Mouse (Mus musculus) cerebellum, adult 11 months (tissue): ENCODE data around the gene Gxylt1.
"Not testable (repeated sequence)": the region's sequence is repeated elsewhere in the genome, so short reads cannot be mapped to it uniquely, and the experiment has no call there.

Experiments used
- DNase-seq: peaks from one replicate; pipeline ENCODE4 v3.0.0; 2022

Gxylt1 gene

GRCm38 (mm10) chr15:93274679-93275583 lies at the start of gene Gxylt1:
Gxylt1 (minus strand) TSS chr15:93275179.
- peak; percentile 100 for DNase-seq

GRCm38 (mm10) chr15:93318781-93319180 lies 43.8 kb upstream of the Gxylt1 start:
- no peak for DNase-seq

DNA sequence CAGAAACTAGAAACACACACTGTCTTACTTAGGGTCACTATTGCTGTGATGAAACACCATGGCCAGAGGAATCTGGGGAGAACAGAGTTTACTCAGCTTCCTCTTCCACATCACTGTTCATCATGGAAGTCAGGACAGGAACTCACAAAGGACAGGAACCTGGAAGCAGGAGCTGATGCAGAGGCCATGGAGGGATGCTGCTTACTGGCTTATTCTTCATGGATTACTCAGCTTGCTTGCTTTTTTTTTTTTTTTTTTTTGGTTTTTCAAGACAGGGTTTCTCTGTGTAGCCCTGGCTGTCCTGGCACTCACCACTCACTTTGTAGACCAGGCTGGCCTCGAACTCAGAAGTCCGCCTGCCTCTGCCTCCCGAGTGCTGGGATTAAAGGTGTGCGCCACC lies 35.3 kb upstream of the Gxylt1 start:
- not testable (repeated sequence) for DNase-seq

- DNase-seq, result no peak
Observed at GRCm38 (mm10) chr15:93298197-93298596, 23.2 kb upstream of the Gxylt1 start.

GRCm38 (mm10) chr15:93294483-93294882 lies 19.5 kb upstream of the Gxylt1 start:
- DNase-seq, result no peak

DNA sequence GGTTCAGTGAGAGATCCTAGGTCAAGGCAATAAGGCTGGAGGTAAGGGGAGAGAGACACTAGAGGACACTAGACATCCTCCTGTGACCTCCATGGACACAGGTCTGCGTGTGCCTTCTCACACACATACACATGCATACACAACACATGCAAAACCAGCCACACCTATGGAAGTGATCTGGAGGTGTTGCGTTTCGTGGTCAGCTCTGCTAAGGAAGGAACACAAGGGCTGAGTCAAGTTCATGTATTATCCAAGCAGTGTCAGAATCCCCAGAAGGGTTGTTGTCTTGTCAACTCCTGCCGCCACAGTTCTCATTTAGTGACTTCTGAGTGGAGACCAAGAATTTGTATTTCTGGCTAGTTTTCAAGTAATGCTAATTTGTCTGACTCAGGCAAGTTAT lies 13.3 kb upstream of the Gxylt1 start:
- no peak for DNase-seq

DNA sequence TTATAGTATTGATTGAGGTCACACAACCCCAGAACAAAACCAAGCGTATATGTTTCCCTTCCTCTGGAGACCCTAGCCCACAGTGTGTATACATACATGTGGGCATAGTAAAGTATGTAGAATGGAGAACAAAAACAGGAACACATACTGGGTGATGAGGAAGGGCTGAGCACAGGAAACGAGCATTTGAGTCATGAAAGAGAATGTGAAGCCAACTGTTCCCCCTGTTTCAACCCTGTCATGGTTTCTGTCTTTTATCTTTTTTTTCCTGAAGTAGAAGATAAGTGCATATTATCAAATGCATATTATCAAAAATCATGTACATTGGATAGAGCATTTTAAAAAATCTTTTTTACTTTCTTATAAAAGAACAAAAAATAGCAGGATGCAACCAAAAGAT lies 12.6 kb upstream of the Gxylt1 start:
- DNase-seq, result no peak

- no peak for DNase-seq
Observed at GRCm38 (mm10) chr15:93285244-93285643, 10.3 kb upstream of the Gxylt1 start.

DNA sequence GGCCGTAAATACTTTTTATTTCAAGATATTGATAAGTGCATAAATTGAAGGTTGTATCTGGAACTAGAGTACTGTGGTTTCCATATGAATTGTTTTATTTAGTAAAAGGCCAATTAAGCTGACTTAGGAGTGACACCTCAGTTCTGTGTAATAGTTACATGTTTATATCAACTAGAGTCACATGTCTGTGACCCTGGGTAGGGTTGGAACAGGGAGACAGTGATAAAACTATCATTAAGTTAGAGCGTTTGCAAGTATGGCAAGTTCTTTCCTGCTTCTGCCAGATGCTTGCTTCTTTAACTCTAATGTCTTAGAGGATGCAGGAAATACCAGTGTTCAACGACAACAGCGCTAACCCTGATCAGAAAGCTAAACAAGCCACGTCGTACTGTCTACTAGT lies 9.3 kb upstream of the Gxylt1 start:
- DNase-seq, result no peak

DNA sequence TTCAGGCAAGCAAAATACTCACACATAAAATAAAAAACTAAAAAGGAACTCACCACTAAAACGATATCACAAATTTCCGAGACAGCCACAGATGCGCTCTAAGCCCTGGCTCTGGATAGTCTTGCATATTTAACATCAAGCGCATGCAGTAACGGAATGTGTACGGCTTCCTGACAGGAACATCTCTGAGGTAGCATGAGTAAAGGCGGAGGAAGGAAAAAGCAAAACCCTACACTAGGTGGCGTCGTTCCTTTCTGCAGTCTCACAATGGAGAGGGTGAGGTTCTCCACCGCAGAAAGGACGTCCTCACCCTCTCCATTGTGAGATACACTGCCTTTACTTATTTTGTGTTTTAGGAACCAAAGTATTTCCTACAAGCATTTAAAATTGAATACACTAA lies 8.4 kb upstream of the Gxylt1 start:
- no peak for DNase-seq

DNA sequence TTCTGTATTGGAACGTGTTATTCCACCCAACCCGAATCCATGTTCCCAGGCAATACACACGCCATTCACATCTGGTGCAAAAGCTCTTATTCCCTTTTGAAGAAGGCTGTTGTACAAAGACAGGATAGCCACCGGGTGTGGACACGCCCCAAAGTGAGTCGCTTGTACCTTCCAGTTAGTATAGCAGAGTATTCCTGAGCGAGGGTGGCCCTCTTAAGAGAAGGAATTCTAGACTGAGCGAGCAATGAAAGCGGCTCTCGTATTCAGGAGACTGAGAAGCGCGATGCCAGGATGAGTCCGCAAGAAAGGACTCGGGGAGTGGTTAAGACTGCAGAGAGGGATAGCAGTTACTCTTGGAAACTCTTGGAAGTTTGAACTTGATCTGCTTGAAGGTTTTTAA lies 1.3 kb upstream of the Gxylt1 start:
- DNase-seq, result no peak

DNA sequence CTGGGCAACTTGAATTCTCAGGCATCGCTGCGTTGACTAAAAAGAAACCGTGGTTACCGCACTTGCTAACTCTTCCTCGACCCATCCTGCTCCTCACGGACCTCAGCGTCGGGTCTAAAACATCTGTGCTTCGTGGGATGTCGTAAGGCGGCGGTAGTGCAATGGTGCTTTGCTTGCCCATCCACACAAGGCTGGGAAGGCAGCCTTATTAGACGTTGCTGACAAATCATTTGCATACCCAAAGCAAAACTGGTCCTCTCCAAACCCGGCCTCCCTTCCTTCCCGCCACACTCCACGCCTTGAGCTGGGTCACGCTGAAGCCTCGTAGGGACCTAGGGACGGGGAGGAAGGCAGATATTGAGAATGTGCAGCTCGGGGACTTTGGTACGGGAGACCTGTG lies 644 bp upstream of the Gxylt1 start:
- no peak for DNase-seq

GRCm38 (mm10) chr15:93273788-93274678 lies 946 bp downstream of the Gxylt1 start:
- DNase-seq, result no peak

- no peak for DNase-seq
Observed at GRCm38 (mm10) chr15:93272948-93273347, 2.0 kb downstream of the Gxylt1 start.

- no peak for DNase-seq
Observed at GRCm38 (mm10) chr15:93270289-93270855, 4.6 kb downstream of the Gxylt1 start.

DNA sequence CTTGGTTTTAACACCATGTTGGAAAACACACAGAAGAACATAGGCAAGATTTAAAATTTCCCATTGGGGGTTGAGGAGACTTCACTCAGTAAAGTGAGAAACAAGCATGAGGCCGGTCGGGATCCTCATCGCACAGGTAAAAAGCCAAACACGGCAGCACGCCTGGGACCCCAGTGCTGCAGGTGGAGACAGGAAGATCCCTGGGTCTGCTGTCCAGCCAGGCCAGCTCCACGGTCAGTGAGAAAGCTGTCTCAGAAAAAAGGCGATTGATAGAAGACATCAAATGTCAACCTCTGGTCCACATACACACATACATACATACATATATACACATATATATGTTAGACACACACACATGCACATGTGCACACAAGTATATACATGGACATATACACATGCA lies 5.4 kb downstream of the Gxylt1 start:
- no peak for DNase-seq

GRCm38 (mm10) chr15:93268001-93268400 lies 7.0 kb downstream of the Gxylt1 start:
- DNase-seq, result no peak

DNA sequence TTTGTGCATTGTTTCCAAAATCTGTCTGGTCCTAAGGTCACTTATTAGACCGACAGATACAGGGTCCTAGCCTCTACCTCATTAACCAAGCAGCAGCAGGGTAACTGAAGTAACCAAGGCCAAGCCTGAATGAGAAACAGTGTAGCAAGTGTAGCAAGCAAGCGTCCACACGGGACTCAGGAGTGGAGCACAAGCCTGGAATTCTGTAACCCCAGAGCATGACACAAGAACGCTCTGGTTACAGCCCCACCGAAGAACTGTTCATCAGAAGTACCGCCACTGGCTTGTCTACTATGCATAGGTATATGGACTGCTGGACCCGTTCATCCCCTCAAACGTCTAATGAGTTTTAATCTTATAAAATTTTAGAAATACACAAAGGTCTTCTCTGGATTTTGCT lies 7.5 kb downstream of the Gxylt1 start:
- DNase-seq, result no peak

- DNase-seq, result no peak
Observed at GRCm38 (mm10) chr15:93266361-93266760, 8.6 kb downstream of the Gxylt1 start.

DNA sequence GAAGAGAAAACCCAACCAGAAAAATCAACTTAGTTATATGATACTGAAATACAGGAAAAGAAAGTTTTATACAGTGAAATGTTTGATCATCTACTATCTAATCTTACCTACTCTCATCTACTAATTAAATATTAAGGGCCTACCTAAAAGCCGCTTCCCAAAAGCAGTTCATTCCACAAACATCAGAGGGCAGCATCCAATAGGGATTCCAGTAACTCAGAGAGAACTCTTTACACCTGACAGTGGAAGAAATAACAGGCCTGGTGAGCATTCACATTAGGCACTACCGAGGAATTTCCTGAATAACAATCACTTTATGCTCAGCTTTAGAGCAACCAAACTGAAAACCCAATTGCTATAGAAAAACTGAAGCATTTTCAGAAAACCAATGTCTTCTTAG lies 9.3 kb downstream of the Gxylt1 start:
- DNase-seq, result peak; percentile 67

DNA sequence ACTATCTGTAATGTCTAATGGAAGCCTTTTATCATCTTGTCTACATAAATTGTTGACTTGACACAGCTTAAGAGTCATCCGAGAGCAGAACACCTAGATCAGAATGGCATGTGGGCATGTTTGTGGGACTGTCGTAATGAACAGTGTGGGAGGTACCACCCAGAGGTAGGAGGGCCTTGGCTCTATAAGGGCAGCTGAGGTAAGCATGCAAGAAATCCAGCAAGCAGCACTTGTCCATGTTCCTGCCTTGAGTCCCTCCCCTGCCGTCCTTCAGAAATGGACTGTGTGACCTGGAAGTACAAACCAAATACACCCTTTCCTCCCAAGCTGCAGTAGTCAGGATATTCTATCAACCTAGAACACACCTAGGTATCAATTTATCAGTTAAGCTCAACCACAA lies 9.7 kb downstream of the Gxylt1 start:
- DNase-seq, result no peak

DNA sequence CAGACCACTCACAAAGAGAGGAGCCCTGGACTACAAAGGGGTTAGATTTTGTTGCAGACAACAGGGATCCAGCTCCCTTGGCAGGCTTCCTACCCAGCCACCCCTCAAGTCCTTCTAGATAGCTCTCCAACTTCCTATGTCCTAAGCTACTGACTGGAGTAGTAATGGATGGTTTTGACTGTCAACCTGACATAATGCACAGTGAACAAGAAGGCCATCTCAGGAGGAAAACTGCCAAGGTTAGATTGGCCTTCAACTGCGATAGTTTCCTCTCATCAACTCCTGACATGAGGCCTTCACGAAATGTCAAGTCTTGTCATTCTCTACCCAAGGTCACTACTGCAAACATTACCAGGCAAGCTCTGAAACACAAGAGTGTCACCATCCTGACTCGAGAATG lies 10.8 kb downstream of the Gxylt1 start:
- no peak for DNase-seq

DNA sequence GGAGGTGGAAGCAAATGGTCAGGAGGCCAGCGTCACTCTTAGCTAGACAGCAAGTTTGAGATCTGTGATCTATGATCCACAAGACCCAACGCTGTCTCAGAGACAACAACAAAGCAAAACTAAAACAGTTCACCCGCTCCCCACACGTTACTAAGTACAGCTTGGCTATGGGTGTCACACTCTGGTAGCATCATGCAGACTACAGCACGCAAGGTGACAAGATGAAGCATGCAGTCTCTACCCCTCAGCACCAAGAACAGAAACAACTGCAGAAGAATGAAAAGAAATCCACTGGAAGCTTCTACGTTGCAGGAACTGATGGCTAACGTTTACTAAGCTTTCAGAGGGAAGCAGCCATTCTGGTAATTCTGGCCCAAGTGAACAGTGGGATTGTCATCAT lies 11.4 kb downstream of the Gxylt1 start:
- DNase-seq, result no peak

GRCm38 (mm10) chr15:93262818-93263217 lies 12.2 kb downstream of the Gxylt1 start:
- DNase-seq, result no peak
